Mouse (Mus musculus) hindbrain, postnatal 0 days (tissue): ENCODE data around the gene Ly6g6d. TPM values are rescaled to one million over a fixed set of nuclear protein-coding genes. Genes with fewer than 3 reads are reported as not detected.

Experiments used
- ATAC-seq: fragments of 200-750 bp; cut with Nextera tagmentation; 2 replicates; pipeline ENCODE4 v1.8.0; 2017; ENCODE audit warnings: mild to moderate bottlenecking, moderate TSS enrichment, moderate library complexity
- DNase-seq: peaks from one replicate; pipeline ENCODE4 v3.0.0-alpha.2; 2015; ENCODE audit warnings: low spot score
- H3K27ac ChIP-seq: fragments of 300-500 bp; sonication (generic); 2 replicates; pipeline ENCODE4 v1.5.1; 2014; ENCODE audit warnings: mild to moderate bottlenecking
- H3K27me3 ChIP-seq: fragments of 300-500 bp; sonication (generic); 2 replicates; pipeline ENCODE4 v1.6.1; 2014; ENCODE audit warnings: low read length, mixed read lengths; ENCODE audit not compliant: insufficient read depth
- H3K36me3 ChIP-seq: fragments of 300-500 bp; sonication (generic); 2 replicates; pipeline ENCODE4 v1.6.1; 2014; ENCODE audit warnings: low read length, mixed read lengths; ENCODE audit not compliant: insufficient read depth
- H3K4me1 ChIP-seq: fragments of 300-500 bp; sonication (generic); 2 replicates; pipeline ENCODE4 v1.6.1; 2014; ENCODE audit warnings: antibody characterized with exemption, low read length, mixed read lengths; ENCODE audit not compliant: insufficient read depth
- H3K4me2 ChIP-seq: fragments of 300-500 bp; sonication (generic); 2 replicates; pipeline ENCODE4 v1.6.1; 2014; ENCODE audit warnings: low read depth, mild to moderate bottlenecking, low read length, moderate library complexity, mixed read lengths
- H3K4me3 ChIP-seq: fragments of 300-500 bp; sonication (generic); 2 replicates; pipeline ENCODE4 v1.5.1; 2014; ENCODE audit warnings: low read length
- H3K9ac ChIP-seq: fragments of 300-500 bp; sonication (generic); replicated peaks from 2 replicates; pipeline ENCODE4 v1.6.1; 2014; ENCODE audit warnings: mild to moderate bottlenecking, low read length, moderate library complexity, mixed read lengths
- H3K9me3 ChIP-seq: fragments of 300-500 bp; sonication (generic); 2 replicates; pipeline ENCODE4 v1.6.1; 2016; ENCODE audit warnings: low read length, mixed read lengths
- CTCF ChIP-seq: IDR thresholded peaks from 2 replicates; pipeline ENCODE4 v1.5.1; 2016; ENCODE audit warnings: antibody characterized with exemption, control low read depth, low read depth
- WGBS: fragments of 180-500 bp; shearing (Covaris S2); extraction: QIAGEN DNeasy Blood & Tissue Kit; methylation state at CpG from one replicate; pipeline ENCODE4 v1.1.7; 2014; 5-methylcytosine and 5-hydroxymethylcytosine counted together
- polyA plus RNA-seq: library from polyadenylated mRNA; unstranded; fragments of >200 nt; fragmentation: Nextera tagmentation; extraction: Ambion mirVana; gene quantifications from 2 replicates; pipeline ENCODE4 v1.2.1, GENCODE M21; 2015
- total RNA-seq: library from RNA; depleted of rRNA; stranded (reverse); fragments of >200 nt; gene quantifications from 2 replicates; pipeline ENCODE4 v1.2.3, GENCODE M21; 2014; rRNA removed

The Ly6g6d gene
- total and polyA plus RNA-seq, 2 experiments from 2014 or later, result 0.78 to 1.9 TPM

DNA sequence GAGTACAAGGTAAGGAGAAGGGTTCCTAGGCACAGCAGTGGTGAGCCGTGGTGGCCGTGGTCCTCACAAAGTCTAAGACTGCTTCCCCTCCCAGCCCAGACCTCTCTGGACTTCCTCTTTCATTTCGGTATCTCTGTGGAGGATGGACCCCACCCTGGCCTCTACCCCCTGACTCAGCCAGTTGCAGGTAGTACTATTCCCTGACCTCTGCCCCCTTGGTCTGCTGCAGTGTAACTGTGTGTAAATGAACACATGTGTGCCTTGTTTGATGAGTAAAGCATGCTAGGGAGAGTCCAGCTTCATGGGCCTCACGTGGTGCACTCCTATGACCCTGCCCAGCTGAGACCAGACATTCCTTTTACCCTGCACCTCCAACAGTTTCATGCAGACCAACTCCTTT, 54.1 kb downstream of the Ly6g6d start:
- TF ChIP-seq CTCF, result no peak
- 72% methylated on average over 4 of the region's 4 CpGs for WGBS
- H3K9ac ChIP-seq, result no peak overlapping the region

DNA sequence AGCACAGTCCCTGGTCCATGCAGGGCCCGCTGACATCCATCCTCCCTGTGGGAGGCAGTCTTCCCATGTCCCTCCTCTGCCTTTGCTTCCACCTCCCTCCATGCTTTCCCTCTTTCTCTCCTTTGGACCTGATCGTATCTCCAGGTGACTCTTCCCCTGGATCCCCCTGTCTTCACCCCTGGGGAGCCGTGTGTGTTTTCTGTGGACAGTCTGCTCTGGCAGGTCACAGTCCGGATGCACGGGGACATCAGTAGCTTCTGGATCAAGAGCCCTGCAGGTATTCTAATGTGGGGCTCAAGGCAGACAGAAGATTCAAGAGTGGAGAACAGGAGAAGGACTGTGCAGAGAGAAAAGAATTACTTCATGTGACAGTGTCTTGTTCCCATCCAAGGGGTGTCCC, 54.6 kb downstream of the Ly6g6d start:
- Histone ChIP-seq H3K4me2 (no peak overlapping the region), H3K9ac (no peak overlapping the region), H3K9me3 (no peaks in the 10 kb centered on the region), H3K4me1 (peaks cover 6% of the 10 kb centered on the region), H3K27ac (no peak overlapping the region), H3K4me3 (no peak overlapping the region), H3K27me3 (no peaks in the 10 kb centered on the region), H3K36me3 (no peaks in the 10 kb centered on the region)
- DNase-seq (no peak), ATAC-seq (no peak)
- WGBS, result 85% methylated on average over 5 of the region's 5 CpGs
- no peak for TF ChIP-seq CTCF

More for the DNA sequence above, 54.1 kb downstream of the Ly6g6d start:
- Histone ChIP-seq H3K9me3 (no peaks in the 10 kb centered on the region), H3K36me3 (no peaks in the 10 kb centered on the region), H3K4me2 (no peak overlapping the region), H3K4me1 (peaks cover 6% of the 10 kb centered on the region), H3K27me3 (no peaks in the 10 kb centered on the region), H3K27ac (no peak overlapping the region), H3K4me3 (no peak overlapping the region)
- DNase-seq (no peak), ATAC-seq (no peak)

DNA sequence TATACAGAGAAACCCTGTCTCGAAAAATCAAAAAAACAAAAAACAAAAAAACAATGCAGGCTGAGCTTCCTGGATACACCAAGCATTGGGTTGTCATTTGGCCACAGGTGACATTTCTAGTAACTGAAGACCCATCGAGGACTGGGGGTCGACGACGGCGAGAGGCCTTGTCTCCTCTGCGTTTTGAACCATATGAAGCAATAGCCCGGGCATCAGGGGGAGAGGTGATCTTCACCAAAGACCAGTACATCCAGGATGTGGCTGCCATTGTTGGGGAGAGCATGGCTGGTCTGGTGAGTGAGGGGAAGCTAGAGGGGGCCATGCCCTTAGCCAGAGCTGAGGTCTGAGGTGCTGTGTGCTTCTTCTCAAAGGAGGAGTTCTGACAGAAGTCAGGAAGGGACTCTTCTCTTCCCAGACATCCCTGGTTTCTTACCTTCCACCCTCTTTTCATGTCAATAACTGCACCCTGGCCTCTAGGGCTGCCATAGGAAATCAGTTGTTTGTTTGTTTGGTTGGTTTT, 55.3 kb downstream of the Ly6g6d start:
- 95% methylated on average over 8 of the region's 8 CpGs for WGBS
- no peaks in the 10 kb centered on the region for H3K9me3 ChIP-seq

DNA sequence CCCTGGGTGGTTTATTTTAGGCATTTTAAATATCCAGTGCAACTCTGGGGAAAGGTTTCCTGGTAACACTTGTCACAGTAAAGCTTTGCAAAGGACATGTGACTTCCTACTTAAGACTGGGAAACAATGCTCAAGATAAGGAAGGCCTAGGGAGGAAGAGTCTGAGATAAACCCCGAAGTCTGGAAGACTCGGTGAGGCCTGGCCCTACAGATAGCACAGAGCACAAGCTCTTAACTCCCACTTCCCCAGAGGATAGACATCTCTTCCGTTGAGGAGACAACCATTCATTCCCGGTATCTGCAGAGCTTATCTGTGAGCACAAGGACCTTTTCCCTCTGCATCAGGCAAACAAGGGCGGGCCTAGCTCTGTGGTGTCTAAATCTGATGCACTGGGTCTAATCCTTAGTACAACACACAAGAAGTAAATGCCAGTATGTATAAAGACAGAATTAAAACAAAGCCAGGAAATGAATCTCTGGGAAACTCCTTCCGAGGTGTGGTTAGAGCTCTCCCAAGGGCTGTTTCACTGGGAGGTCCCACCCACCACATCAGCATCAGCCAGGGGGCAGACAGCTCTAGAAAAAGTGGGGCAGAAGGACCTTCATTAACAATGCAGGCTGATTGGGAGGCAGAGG, 55.9 kb downstream of the Ly6g6d start:
- no peak overlapping the region for H3K27ac ChIP-seq
- H3K27me3 ChIP-seq, result no peaks in the 10 kb centered on the region
- peaks cover 6% of the 10 kb centered on the region for H3K4me1 ChIP-seq
- H3K9ac ChIP-seq, result no peak overlapping the region
- 63% methylated on average over 6 of the region's 6 CpGs for WGBS
- DNase-seq (no peak), ATAC-seq (no peak)
- H3K4me3 ChIP-seq, result no peak overlapping the region
- no peak overlapping the region for H3K4me2 ChIP-seq
- no peaks in the 10 kb centered on the region for H3K9me3 ChIP-seq
- TF ChIP-seq CTCF, result no peak
- no peaks in the 10 kb centered on the region for H3K36me3 ChIP-seq

More for the DNA sequence above, 55.3 kb downstream of the Ly6g6d start:
- no peak for ATAC-seq
- H3K27me3 ChIP-seq, result no peaks in the 10 kb centered on the region
- DNase-seq, result no peak
- no peak overlapping the region for H3K4me2 ChIP-seq
- H3K9ac ChIP-seq, result no peak overlapping the region
- peaks cover 6% of the 10 kb centered on the region for H3K4me1 ChIP-seq
- no peak overlapping the region for H3K4me3 ChIP-seq
- H3K36me3 ChIP-seq, result no peaks in the 10 kb centered on the region
- TF ChIP-seq CTCF, result no peak
- H3K27ac ChIP-seq, result no peak overlapping the region

Other genes with a start within 250 kb of the Ly6g6d start
Only the 30 nearest of the 46 such genes appear.
- gene Hspa1b, start 118.8 kb downstream of the Ly6g6d start, total RNA-seq, result 15.2 and 20.4 TPM in 2 replicates
- 0.51 and 0.55 TPM in 2 replicates for gene Hspa1b, start 118.8 kb downstream of the Ly6g6d start, polyA plus RNA-seq
- not detected in 2 replicates for gene Gm20481, start 108.2 kb downstream of the Ly6g6d start, total RNA-seq
- gene Gm20481, start 108.2 kb downstream of the Ly6g6d start, polyA plus RNA-seq, result not detected in 2 replicates
- gene Hspa1a, start 105.9 kb downstream of the Ly6g6d start, total RNA-seq, result 25.0 and 29.0 TPM in 2 replicates
- 13.6 and 14.7 TPM in 2 replicates for gene Hspa1a, start 105.9 kb downstream of the Ly6g6d start, polyA plus RNA-seq
- 0.99 and 1.4 TPM in 2 replicates for gene Hspa1l, start 105.4 kb downstream of the Ly6g6d start, total RNA-seq
- 0.76 TPM in 2 replicates for gene Hspa1l, start 105.4 kb downstream of the Ly6g6d start, polyA plus RNA-seq
- 35.5 and 43.1 TPM in 2 replicates for gene Lsm2, start 96.2 kb downstream of the Ly6g6d start, total RNA-seq
- 106 and 110 TPM in 2 replicates for gene Lsm2, start 96.2 kb downstream of the Ly6g6d start, polyA plus RNA-seq
- 128 TPM in 2 replicates for gene Vars, start 77.1 kb downstream of the Ly6g6d start, total RNA-seq
- 39.9 and 41.7 TPM in 2 replicates for gene Vars, start 77.1 kb downstream of the Ly6g6d start, polyA plus RNA-seq
- 0.68 and 1.2 TPM in 2 replicates for gene Vwa7, start 61.5 kb downstream of the Ly6g6d start, total RNA-seq
- gene Vwa7, start 61.5 kb downstream of the Ly6g6d start, polyA plus RNA-seq, result 0.11 and 0.18 TPM in 2 replicates
- gene Sapcd1, start 50.0 kb downstream of the Ly6g6d start, total RNA-seq, result 0.65 and 2.1 TPM in 2 replicates
- gene Sapcd1, start 50.0 kb downstream of the Ly6g6d start, polyA plus RNA-seq, result 2.4 and 2.7 TPM in 2 replicates
- gene Msh5, start 31.3 kb downstream of the Ly6g6d start, total RNA-seq, result 1.1 and 6.4 TPM in 2 replicates
- gene Msh5, start 31.3 kb downstream of the Ly6g6d start, polyA plus RNA-seq, result 2.2 and 3.1 TPM in 2 replicates
- gene Clic1, start 28.1 kb downstream of the Ly6g6d start, total RNA-seq, result 56.9 and 59.5 TPM in 2 replicates
- gene Clic1, start 28.1 kb downstream of the Ly6g6d start, polyA plus RNA-seq, result 81.9 and 88.5 TPM in 2 replicates
- 216 and 228 TPM in 2 replicates for gene Ddah2, start 19.0 kb downstream of the Ly6g6d start, total RNA-seq
- gene Ddah2, start 19.0 kb downstream of the Ly6g6d start, polyA plus RNA-seq, result 322 and 331 TPM in 2 replicates
- gene Ly6g6c, start 12.7 kb downstream of the Ly6g6d start, total RNA-seq, result not detected in 2 replicates
- not detected in 2 replicates for gene Ly6g6c, start 12.7 kb downstream of the Ly6g6d start, polyA plus RNA-seq
- not detected in 2 replicates for gene Mpig6b, start 11.9 kb downstream of the Ly6g6d start, total RNA-seq
- gene Mpig6b, start 11.9 kb downstream of the Ly6g6d start, polyA plus RNA-seq, result 0.18 TPM in 2 replicates
- not detected in 2 replicates for gene Ly6g6e, start 1.2 kb downstream of the Ly6g6d start, total RNA-seq
- 0.44 TPM in 1 of 2 replicates, not detected in the other for gene Ly6g6e, start 1.2 kb downstream of the Ly6g6d start, polyA plus RNA-seq
- gene Ly6g6f, start 7.5 kb upstream of the Ly6g6d start, total RNA-seq, result not detected in 2 replicates
- gene Ly6g6f, start 7.5 kb upstream of the Ly6g6d start, polyA plus RNA-seq, result 0.26 TPM in 1 of 2 replicates, not detected in the other
- gene Abhd16a, start 11.2 kb upstream of the Ly6g6d start, total RNA-seq, result 129 and 158 TPM in 2 replicates
- 121 TPM in 2 replicates for gene Abhd16a, start 11.2 kb upstream of the Ly6g6d start, polyA plus RNA-seq
- not detected in 2 replicates for gene Ly6g5c, start 30.2 kb upstream of the Ly6g6d start, total RNA-seq
- not detected in 2 replicates for gene Ly6g5c, start 30.2 kb upstream of the Ly6g6d start, polyA plus RNA-seq
- gene Ly6g5b, start 37.4 kb upstream of the Ly6g6d start, total RNA-seq, result 1.7 and 2.0 TPM in 2 replicates
- gene Ly6g5b, start 37.4 kb upstream of the Ly6g6d start, polyA plus RNA-seq, result 0.76 and 1.2 TPM in 2 replicates
- gene Gpank1, start 43.4 kb upstream of the Ly6g6d start, total RNA-seq, result 13.1 and 14.1 TPM in 2 replicates
- 18.1 and 19.1 TPM in 2 replicates for gene Gpank1, start 43.4 kb upstream of the Ly6g6d start, polyA plus RNA-seq
- 257 and 289 TPM in 2 replicates for gene Csnk2b, start 44.0 kb upstream of the Ly6g6d start, total RNA-seq
- gene Csnk2b, start 44.0 kb upstream of the Ly6g6d start, polyA plus RNA-seq, result 332 and 350 TPM in 2 replicates
- gene D17H6S53E, start 48.3 kb upstream of the Ly6g6d start, total RNA-seq, result 14.0 and 29.7 TPM in 2 replicates
- 9.4 and 11.6 TPM in 2 replicates for gene D17H6S53E, start 48.3 kb upstream of the Ly6g6d start, polyA plus RNA-seq
- gene Apom, start 54.0 kb upstream of the Ly6g6d start, total RNA-seq, result 0.37 TPM in 1 of 2 replicates, not detected in the other
- 0.35 TPM in 1 of 2 replicates, not detected in the other for gene Apom, start 54.0 kb upstream of the Ly6g6d start, polyA plus RNA-seq
- gene Bag6, start 57.1 kb upstream of the Ly6g6d start, total RNA-seq, result 320 and 368 TPM in 2 replicates
- 50.0 and 55.8 TPM in 2 replicates for gene Bag6, start 57.1 kb upstream of the Ly6g6d start, polyA plus RNA-seq
- 218 and 223 TPM in 2 replicates for gene Prrc2a, start 86.8 kb upstream of the Ly6g6d start, total RNA-seq
- gene Prrc2a, start 86.8 kb upstream of the Ly6g6d start, polyA plus RNA-seq, result 92.6 and 99.2 TPM in 2 replicates
- gene Aif1, start 98.0 kb upstream of the Ly6g6d start, total RNA-seq, result 0.21 and 2.4 TPM in 2 replicates
- gene Aif1, start 98.0 kb upstream of the Ly6g6d start, polyA plus RNA-seq, result 9.5 and 10.9 TPM in 2 replicates
- gene Lst1, start 110.4 kb upstream of the Ly6g6d start, total RNA-seq, result 10.8 and 25.0 TPM in 2 replicates
- gene Lst1, start 110.4 kb upstream of the Ly6g6d start, polyA plus RNA-seq, result 8.0 and 8.7 TPM in 2 replicates
- 1.6 TPM in 1 of 2 replicates, not detected in the other for gene Ltb, start 116.4 kb upstream of the Ly6g6d start, total RNA-seq
- gene Ltb, start 116.4 kb upstream of the Ly6g6d start, polyA plus RNA-seq, result 1.2 and 1.8 TPM in 2 replicates
- gene Tnf, start 123.9 kb upstream of the Ly6g6d start, total RNA-seq, result 0.18 and 0.52 TPM in 2 replicates
- gene Tnf, start 123.9 kb upstream of the Ly6g6d start, polyA plus RNA-seq, result 0.09 TPM in 1 of 2 replicates, not detected in the other
- 0.47 TPM in 1 of 2 replicates, not detected in the other for gene Lta, start 127.3 kb upstream of the Ly6g6d start, total RNA-seq
- 0.85 and 1.3 TPM in 2 replicates for gene Lta, start 127.3 kb upstream of the Ly6g6d start, polyA plus RNA-seq
- not detected in 2 replicates for gene Gm16181, start 142.8 kb upstream of the Ly6g6d start, total RNA-seq
- 0.40 TPM in 1 of 2 replicates, not detected in the other for gene Gm16181, start 142.8 kb upstream of the Ly6g6d start, polyA plus RNA-seq